Mouse (Mus musculus): ENCODE measurements around the gene A030005K14Rik. TPM values are rescaled to one million over a fixed set of nuclear protein-coding genes. Genes with fewer than 3 reads are reported as not detected.

A030005K14Rik gene
- polyA plus RNA-seq, 1 experiment from 2014 or later = not detected

DNA sequence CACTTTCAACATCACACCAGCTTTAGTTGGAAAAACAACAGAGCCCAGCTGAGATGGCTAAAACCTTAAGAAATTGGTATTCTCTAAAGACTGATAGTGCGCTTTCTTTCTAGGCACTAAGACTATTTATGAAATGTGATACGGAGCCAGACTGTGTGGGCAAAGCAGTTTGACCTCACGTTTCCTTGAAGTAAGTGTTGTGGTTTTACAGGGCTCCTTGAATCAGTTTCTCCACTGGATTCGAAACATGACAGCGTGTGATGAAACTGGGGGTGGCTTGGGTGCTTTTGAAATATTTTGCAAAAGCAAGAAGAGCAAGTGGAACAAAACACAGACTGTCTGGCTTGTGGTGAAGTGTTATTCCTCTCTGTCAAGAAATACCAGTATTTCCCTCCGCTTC, 17.8 kb upstream of the A030005K14Rik start:
- Histone ChIP-seq H3K4me3 (ENCODE audit: low read depth, low read length) (no peak overlapping the region), H3K4me1 (ENCODE audit: control insufficient read depth, insufficient read depth, low read length) (no peaks in the 10 kb centered on the region), H3K27ac (ENCODE audit: low read length) (no peak overlapping the region), H3K27me3 (ENCODE audit: control insufficient read depth, insufficient read depth, low read length) (no peaks in the 10 kb centered on the region), H3K36me3 (ENCODE audit: control insufficient read depth, insufficient read depth, low read length) (no peaks in the 10 kb centered on the region), H3K4me2 (replicated peaks; ENCODE audit: low read depth, low read length) (no peak overlapping the region), H3K9me3 (ENCODE audit: control insufficient read depth, low read depth, low read length) (no peaks in the 10 kb centered on the region), H3K9ac (replicated peaks; ENCODE audit: low read depth, low read length) (no peak overlapping the region)
- WGBS = 68% methylated on average over 6 of the region's 6 CpGs
- no peak for ATAC-seq (ENCODE audit: insufficient number of reproducible peaks, insufficient read depth, low FRiP score, low read depth)

- H3K4me1 ChIP-seq (ENCODE audit: control insufficient read depth, insufficient read depth, low read length) = no peaks in the 10 kb centered on the region
- H3K27me3 ChIP-seq (ENCODE audit: control insufficient read depth, insufficient read depth, low read length) = no peaks in the 10 kb centered on the region
- no peaks in the 10 kb centered on the region for H3K9me3 ChIP-seq (ENCODE audit: control insufficient read depth, low read depth, low read length)
- peak overlapping the region; percentile 25 for H3K4me2 ChIP-seq (replicated peaks; ENCODE audit: low read depth, low read length)
- WGBS = 44% methylated on average over 11 of the region's 11 CpGs
- H3K9ac ChIP-seq (replicated peaks; ENCODE audit: low read depth, low read length) = no peak overlapping the region
- peak; percentile 63 for ATAC-seq (ENCODE audit: insufficient number of reproducible peaks, insufficient read depth, low FRiP score, low read depth)
- H3K27ac ChIP-seq (ENCODE audit: low read length) = no peak overlapping the region
- no peaks in the 10 kb centered on the region for H3K36me3 ChIP-seq (ENCODE audit: control insufficient read depth, insufficient read depth, low read length)
- peak overlapping the region; percentile 12; the same call in 1 of the 2 replicates for H3K4me3 ChIP-seq (ENCODE audit: low read depth, low read length)
These were observed 17.2 kb upstream of the A030005K14Rik start for GRCm38 (mm10) chr1:83076190-83076917.

- peak overlapping the region; percentile 25 for H3K4me2 ChIP-seq (replicated peaks; ENCODE audit: low read depth, low read length)
- H3K9ac ChIP-seq (replicated peaks; ENCODE audit: low read depth, low read length) = no peak overlapping the region
- H3K9me3 ChIP-seq (ENCODE audit: control insufficient read depth, low read depth, low read length) = no peaks in the 10 kb centered on the region
- H3K4me1 ChIP-seq (ENCODE audit: control insufficient read depth, insufficient read depth, low read length) = no peaks in the 10 kb centered on the region
- H3K27me3 ChIP-seq (ENCODE audit: control insufficient read depth, insufficient read depth, low read length) = no peaks in the 10 kb centered on the region
- peak overlapping the region; percentile 12; the same call in 1 of the 2 replicates for H3K4me3 ChIP-seq (ENCODE audit: low read depth, low read length)
- 37% methylated on average over 15 of the region's 15 CpGs for WGBS
- H3K27ac ChIP-seq (ENCODE audit: low read length) = no peak overlapping the region
- H3K36me3 ChIP-seq (ENCODE audit: control insufficient read depth, insufficient read depth, low read length) = no peaks in the 10 kb centered on the region
- peak; percentile 33; the same call in 1 of the 2 replicates for ATAC-seq (ENCODE audit: insufficient number of reproducible peaks, insufficient read depth, low FRiP score, low read depth)
These were observed 16.5 kb upstream of the A030005K14Rik start for GRCm38 (mm10) chr1:83075526-83076189.

DNA sequence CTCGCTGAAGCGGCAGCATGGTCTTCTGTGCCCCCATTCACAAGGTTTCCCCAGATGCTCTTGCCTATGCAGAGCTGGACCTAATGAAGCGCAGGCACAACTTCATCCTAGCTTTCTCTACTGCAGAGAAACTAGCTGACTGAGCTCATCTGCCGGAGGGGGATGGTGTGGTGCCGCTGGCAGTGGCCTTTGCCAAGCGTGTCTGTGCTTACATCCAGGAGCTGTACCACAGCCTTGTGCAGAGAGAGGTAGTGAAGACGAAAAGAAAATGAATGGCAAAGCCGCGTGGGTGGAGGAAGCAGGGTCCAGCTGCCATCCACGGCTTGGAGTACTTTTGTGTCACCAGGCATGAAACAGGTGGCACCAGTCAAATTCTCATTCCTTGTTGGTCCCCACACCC, 8.0 kb upstream of the A030005K14Rik start:
- Histone ChIP-seq H3K9me3 (ENCODE audit: control insufficient read depth, low read depth, low read length) (no peaks in the 10 kb centered on the region), H3K4me1 (ENCODE audit: control insufficient read depth, insufficient read depth, low read length) (no peaks in the 10 kb centered on the region), H3K36me3 (ENCODE audit: control insufficient read depth, insufficient read depth, low read length) (no peaks in the 10 kb centered on the region), H3K27ac (ENCODE audit: low read length) (no peak overlapping the region), H3K4me3 (ENCODE audit: low read depth, low read length) (no peak overlapping the region), H3K4me2 (replicated peaks; ENCODE audit: low read depth, low read length) (no peak overlapping the region), H3K27me3 (ENCODE audit: control insufficient read depth, insufficient read depth, low read length) (no peaks in the 10 kb centered on the region), H3K9ac (replicated peaks; ENCODE audit: low read depth, low read length) (no peak overlapping the region)
- 84% methylated on average over 10 of the region's 10 CpGs for WGBS
- no peak for ATAC-seq (ENCODE audit: insufficient number of reproducible peaks, insufficient read depth, low FRiP score, low read depth)

GRCm38 (mm10) chr1:83066577-83066976, 7.4 kb upstream of the A030005K14Rik start:
- H3K9me3 ChIP-seq (ENCODE audit: control insufficient read depth, low read depth, low read length) = no peaks in the 10 kb centered on the region
- ATAC-seq (ENCODE audit: insufficient number of reproducible peaks, insufficient read depth, low FRiP score, low read depth) = no peak
- 94% methylated on average over 4 of the region's 4 CpGs for WGBS
- H3K4me3 ChIP-seq (ENCODE audit: low read depth, low read length) = no peak overlapping the region
- no peak overlapping the region for H3K27ac ChIP-seq (ENCODE audit: low read length)
- no peaks in the 10 kb centered on the region for H3K36me3 ChIP-seq (ENCODE audit: control insufficient read depth, insufficient read depth, low read length)
- no peaks in the 10 kb centered on the region for H3K4me1 ChIP-seq (ENCODE audit: control insufficient read depth, insufficient read depth, low read length)
- no peak overlapping the region for H3K4me2 ChIP-seq (replicated peaks; ENCODE audit: low read depth, low read length)
- no peaks in the 10 kb centered on the region for H3K27me3 ChIP-seq (ENCODE audit: control insufficient read depth, insufficient read depth, low read length)
- no peak overlapping the region for H3K9ac ChIP-seq (replicated peaks; ENCODE audit: low read depth, low read length)

DNA sequence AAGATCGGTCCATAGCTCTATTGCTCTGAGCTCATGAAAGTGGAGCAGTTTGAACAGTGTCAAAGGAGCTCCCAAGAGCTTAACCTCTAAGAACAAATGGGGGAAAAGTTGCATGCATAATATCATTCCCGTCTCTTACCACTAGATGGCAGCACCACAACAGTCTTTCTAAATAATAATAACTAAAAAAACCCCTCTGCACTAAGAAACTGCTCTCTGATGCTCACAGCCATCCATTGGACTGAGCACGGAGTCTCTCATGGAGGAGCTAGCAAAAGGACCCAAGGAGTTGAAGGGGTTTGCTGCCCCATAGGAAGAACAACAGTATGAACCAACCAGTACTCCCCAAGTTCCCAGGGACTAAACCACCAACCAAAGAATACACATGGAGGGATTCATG, 5.7 kb upstream of the A030005K14Rik start:
- no peak for ATAC-seq (ENCODE audit: insufficient number of reproducible peaks, insufficient read depth, low FRiP score, low read depth)
- Histone ChIP-seq H3K4me2 (replicated peaks; ENCODE audit: low read depth, low read length) (no peak overlapping the region), H3K4me1 (ENCODE audit: control insufficient read depth, insufficient read depth, low read length) (no peaks in the 10 kb centered on the region), H3K4me3 (ENCODE audit: low read depth, low read length) (no peak overlapping the region), H3K9me3 (ENCODE audit: control insufficient read depth, low read depth, low read length) (no peaks in the 10 kb centered on the region), H3K9ac (replicated peaks; ENCODE audit: low read depth, low read length) (no peak overlapping the region), H3K36me3 (ENCODE audit: control insufficient read depth, insufficient read depth, low read length) (no peaks in the 10 kb centered on the region), H3K27ac (ENCODE audit: low read length) (no peak overlapping the region), H3K27me3 (ENCODE audit: control insufficient read depth, insufficient read depth, low read length) (no peaks in the 10 kb centered on the region)
- 26% methylated on average over 3 of the region's 3 CpGs for WGBS

DNA sequence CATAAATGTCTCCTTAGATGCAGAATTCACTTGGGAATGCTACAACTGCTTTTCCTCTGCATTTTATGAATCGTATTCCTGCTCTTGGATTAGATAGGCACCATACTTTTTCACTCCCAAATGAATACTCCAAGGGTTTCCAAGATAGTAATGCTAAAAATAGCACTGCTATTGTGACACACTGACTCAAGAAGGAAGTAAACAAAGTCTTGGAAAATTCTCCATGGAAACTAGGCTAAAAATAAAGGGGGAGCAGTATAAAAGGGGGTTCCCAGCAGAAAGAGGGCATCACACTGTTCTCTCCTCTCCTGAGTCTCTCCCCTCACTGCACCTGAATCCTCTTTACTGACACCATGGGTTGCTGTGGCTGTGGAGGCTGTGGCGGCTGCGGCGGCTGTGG, 1.5 kb upstream of the A030005K14Rik start, which contains the start of gene Krtap28-13:
Gene Krtap28-13, plus strand, starts transcription at position 288 of the 400 bp plus-strand sequence.
- H3K4me1 ChIP-seq (ENCODE audit: control insufficient read depth, insufficient read depth, low read length) = no peaks in the 10 kb centered on the region
- no peak within 1 kb of the TSS for H3K27ac ChIP-seq (ENCODE audit: low read length)
- 88% methylated on average over 4 of the region's 4 CpGs for whole genome bisulfite sequencing
- ATAC-seq (ENCODE audit: insufficient number of reproducible peaks, insufficient read depth, low FRiP score, low read depth) = no peak
- H3K9ac ChIP-seq (replicated peaks; ENCODE audit: low read depth, low read length) = no peak within 1 kb of the TSS
- no peak within 1 kb of the TSS for H3K4me2 ChIP-seq (replicated peaks; ENCODE audit: low read depth, low read length)
- no peak within 1 kb of the TSS for H3K4me3 ChIP-seq (ENCODE audit: low read depth, low read length)
- no peaks in the 10 kb centered on the region for H3K9me3 ChIP-seq (ENCODE audit: control insufficient read depth, low read depth, low read length)
- H3K27me3 ChIP-seq (ENCODE audit: control insufficient read depth, insufficient read depth, low read length) = no peaks in the 10 kb centered on the region
- no peaks in the 10 kb centered on the region for H3K36me3 ChIP-seq (ENCODE audit: control insufficient read depth, insufficient read depth, low read length)

- H3K4me1 ChIP-seq (ENCODE audit: control insufficient read depth, insufficient read depth, low read length) = no peaks in the 10 kb centered on the region
- H3K36me3 ChIP-seq (ENCODE audit: control insufficient read depth, insufficient read depth, low read length) = no peaks in the 10 kb centered on the region
- no peak for ATAC-seq (ENCODE audit: insufficient number of reproducible peaks, insufficient read depth, low FRiP score, low read depth)
- H3K4me2 ChIP-seq (replicated peaks; ENCODE audit: low read depth, low read length) = no peak overlapping the region
- H3K27ac ChIP-seq (ENCODE audit: low read length) = no peak overlapping the region
- H3K9me3 ChIP-seq (ENCODE audit: control insufficient read depth, low read depth, low read length) = no peaks in the 10 kb centered on the region
- WGBS = 18% methylated on average over 1 of the region's 1 CpGs
- H3K9ac ChIP-seq (replicated peaks; ENCODE audit: low read depth, low read length) = no peak overlapping the region
- no peaks in the 10 kb centered on the region for H3K27me3 ChIP-seq (ENCODE audit: control insufficient read depth, insufficient read depth, low read length)
- H3K4me3 ChIP-seq (ENCODE audit: low read depth, low read length) = no peak overlapping the region
These were observed 697 bp downstream of the A030005K14Rik start for GRCm38 (mm10) chr1:83058481-83058880.

All from stomach, embryonic 14.5 days (tissue).